Mouse (Mus musculus) embryonic fibroblast, embryonic 13.5 days (primary cell): ENCODE data around the gene Ttyh2. TPM values are rescaled to one million over a fixed set of nuclear protein-coding genes. Genes with fewer than 3 reads are reported as not detected.
"Not testable (repeated sequence)": the region's sequence is repeated elsewhere in the genome, so short reads cannot be mapped to it uniquely, and the experiment has no call there.

Source experiments
- H3K27ac ChIP-seq: 2 replicates; pipeline ENCODE4 v1.5.1; 2012; ENCODE audit warnings: low read length, control low read depth, inconsistent platforms; ENCODE audit not compliant: insufficient read depth
- H3K4me1 ChIP-seq: 2 replicates; pipeline ENCODE4 v1.6.1; 2011; ENCODE audit warnings: low read length; ENCODE audit not compliant: control insufficient read depth, insufficient read depth
- H3K4me3 ChIP-seq: 2 replicates; pipeline ENCODE4 v1.5.1; 2011; ENCODE audit warnings: mild to moderate bottlenecking, control low read depth, low read length; ENCODE audit not compliant: insufficient read depth
- CTCF ChIP-seq: IDR thresholded peaks from 2 replicates; pipeline ENCODE4 v1.5.1; 2011; ENCODE audit warnings: mild to moderate bottlenecking, control low read depth, low read length, moderate library complexity, borderline replicate concordance; ENCODE audit not compliant: insufficient read depth
- POLR2A ChIP-seq: IDR thresholded peaks from 2 replicates; pipeline ENCODE4 v1.6.1; 2011; ENCODE audit warnings: low read depth, mild to moderate bottlenecking, control low read depth, low read length, moderate library complexity
- polyA plus RNA-seq: library from polyadenylated mRNA; stranded (reverse); fragments of >200 nt; gene quantifications from 2 replicates; pipeline ENCODE4 v1.2.4, GENCODE M21; 2011; ENCODE audit warnings: low read depth; ENCODE audit not compliant: missing spikeins, insufficient read length

Gene Ttyh2
- polyA plus RNA-seq, 1 experiment: 26.9 TPM

DNA sequence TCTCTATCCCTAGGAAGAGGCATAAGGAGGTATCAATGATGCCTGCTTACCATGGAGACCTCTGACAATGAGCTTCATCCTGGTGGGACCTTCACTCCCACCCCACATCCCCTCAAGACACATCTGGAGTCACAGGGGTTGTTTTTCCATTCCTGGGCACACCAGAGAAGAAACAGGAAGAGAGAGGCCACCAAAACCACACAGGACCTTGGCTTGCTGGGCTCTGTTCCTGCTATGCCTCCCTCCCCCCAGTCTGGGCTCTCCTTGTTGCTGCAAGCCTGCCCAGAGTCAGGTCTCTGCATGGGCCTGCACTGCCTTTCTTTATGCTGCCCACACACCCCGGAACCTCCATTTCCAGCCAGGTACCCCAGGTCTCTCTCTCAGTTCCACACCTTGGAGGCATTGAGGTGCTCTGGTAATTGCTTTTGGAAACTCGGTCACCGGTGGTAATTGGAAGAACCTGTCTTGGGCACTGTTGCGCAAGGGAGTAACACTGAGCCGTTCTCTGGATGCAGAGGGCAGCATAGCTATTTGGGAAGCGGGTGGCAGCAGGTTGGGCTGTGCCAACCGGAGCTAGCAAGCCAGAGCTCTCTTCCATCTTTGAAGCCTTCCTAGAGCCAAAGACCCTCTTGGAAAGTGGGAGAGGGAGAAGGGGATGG is 19.8 kb upstream of the Ttyh2 start:
- Histone ChIP-seq H3K27ac (no peak overlapping the region), H3K4me3 (no peak overlapping the region), H3K4me1 (no peaks in the 10 kb centered on the region)
- TF ChIP-seq CTCF (no peak), POLR2A (no peak)

DNA sequence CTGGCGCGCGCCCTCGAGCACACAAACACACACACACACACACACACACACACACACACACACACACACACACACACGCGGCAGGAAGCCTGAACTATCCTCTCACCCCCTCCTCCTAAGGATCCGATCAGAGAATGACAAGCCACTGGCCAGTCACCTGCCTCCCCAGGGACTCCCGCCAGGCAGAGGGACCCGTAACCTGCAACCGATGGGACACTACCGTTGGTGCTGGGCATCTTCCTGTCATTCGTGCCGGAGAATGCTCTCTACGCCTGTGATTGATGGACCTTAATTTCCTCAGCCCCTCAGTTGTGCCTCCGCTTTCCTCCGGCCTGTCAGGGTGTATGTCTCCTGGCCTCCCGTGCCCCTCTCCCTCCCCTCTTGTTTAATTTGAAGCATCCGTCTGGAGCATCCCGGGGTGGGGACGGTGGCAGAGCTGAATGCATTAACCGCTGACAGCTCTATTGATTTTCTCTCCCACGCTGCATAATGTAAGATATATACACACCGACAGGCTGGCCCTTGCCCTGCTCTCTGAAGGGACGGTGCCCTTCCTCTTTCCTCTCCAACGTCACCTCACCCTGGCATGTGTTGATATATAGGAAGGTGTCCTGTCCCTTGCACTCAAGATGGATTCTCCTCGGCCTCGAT is 18.1 kb upstream of the Ttyh2 start:
- no peaks in the 10 kb centered on the region for H3K4me1 ChIP-seq
- TF ChIP-seq CTCF (no peak), POLR2A (no peak)
- no peak overlapping the region for H3K4me3 ChIP-seq
- no peak overlapping the region for H3K27ac ChIP-seq

DNA sequence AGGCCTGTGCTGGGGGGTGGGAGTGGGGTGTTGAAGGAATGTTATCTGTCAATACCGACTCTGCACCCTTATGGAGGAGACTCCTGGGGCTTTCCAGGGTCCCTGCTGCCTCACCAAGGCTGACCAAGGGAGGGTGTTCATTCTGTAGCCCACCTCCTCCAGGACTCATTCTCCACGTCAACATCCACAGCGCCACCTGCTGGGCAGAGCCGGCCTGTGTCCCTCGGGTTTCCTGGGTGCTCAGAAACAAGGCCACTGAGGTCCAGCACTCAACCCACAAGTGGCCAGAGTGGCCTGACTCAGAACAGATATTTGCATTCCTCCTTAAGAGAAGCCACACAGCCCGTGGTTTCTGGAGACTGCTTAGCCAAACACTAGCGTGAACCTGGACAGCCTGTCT is 17.5 kb upstream of the Ttyh2 start:
- TF ChIP-seq POLR2A: no peak
- TF ChIP-seq CTCF: peak; percentile 62
- Histone ChIP-seq H3K4me1 (no peaks in the 10 kb centered on the region), H3K27ac (no peak overlapping the region), H3K4me3 (no peak overlapping the region)

DNA sequence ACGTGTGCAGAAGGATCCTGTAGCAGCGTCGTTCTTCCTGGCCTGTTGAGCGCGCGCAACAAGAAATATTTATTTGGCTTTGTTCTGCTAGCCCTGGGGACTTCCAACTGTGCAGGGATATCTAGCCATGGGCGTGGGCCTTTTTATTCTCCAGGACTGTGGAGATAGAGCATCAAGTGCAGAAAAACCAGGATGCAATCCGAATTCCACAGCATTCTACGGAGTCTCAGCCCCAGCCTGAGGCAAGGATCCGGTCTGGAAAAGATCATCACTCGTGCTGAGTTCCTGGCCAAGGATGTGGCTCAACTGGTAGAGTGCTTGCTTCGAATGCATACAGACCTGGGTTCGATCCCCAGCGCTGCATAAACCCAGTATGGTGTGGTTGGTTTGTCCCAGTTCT is 13.1 kb upstream of the Ttyh2 start:
- no peaks in the 10 kb centered on the region for H3K4me1 ChIP-seq
- TF ChIP-seq POLR2A (no peak), CTCF (no peak)
- H3K4me3 ChIP-seq: no peak overlapping the region
- no peak overlapping the region for H3K27ac ChIP-seq

DNA sequence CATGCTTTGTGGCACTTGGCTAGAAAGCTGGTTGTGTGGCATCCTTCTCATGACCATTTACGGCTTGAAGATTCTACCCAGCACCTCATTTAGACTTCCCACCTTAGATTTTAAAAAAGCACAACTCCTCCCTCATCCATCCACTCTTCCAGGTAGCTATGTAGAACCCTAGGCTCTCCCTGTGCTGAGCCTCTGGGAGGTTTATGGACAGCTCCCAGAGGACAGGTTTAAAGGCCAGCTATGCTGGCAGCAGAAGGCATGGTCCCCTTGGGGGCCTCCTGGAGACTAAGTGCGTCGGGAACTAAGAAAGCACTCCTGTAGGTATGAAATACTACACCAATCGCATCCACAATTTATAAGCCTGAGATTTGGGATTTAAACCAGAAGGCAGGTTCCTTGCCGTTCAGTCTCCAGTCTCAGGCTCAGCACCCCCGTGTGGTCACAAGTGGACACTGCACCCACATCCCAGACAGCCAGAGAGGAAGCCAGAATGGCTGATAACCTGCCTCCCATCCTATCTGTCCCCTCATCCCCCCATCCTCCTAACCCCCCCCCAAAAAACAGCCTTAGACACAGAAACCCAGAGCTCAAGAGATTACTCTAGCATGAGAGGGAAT is 12.4 kb upstream of the Ttyh2 start:
- TF ChIP-seq CTCF (peak; percentile 88; the same call in 1 of the 2 replicates), POLR2A (no peak)
- no peak overlapping the region for H3K27ac ChIP-seq
- no peaks in the 10 kb centered on the region for H3K4me1 ChIP-seq

DNA sequence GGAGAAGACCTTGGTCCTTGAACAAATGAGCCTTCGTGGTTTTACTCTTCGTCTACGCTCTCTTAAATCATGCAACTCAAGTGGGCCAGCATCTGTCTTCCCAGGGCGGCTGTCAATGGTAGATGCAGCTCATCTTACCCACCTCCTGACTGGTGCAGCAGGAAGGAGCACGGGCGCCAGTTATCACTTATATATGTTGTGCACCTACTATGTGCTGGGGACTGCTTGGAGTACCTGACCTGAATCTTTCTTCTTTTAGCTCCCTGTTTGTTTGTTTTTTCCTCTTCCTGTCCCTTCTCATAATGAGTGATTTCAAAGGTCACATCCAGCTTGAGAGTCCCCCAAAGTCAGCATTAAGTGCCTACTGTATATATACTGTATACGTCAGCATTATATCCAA is 11.1 kb upstream of the Ttyh2 start:
- Histone ChIP-seq H3K27ac (no peak overlapping the region), H3K4me3 (no peak overlapping the region), H3K4me1 (no peaks in the 10 kb centered on the region)
- TF ChIP-seq CTCF (no peak), POLR2A (no peak)

More for the DNA sequence above, 12.4 kb upstream of the Ttyh2 start:
- no peak overlapping the region for H3K4me3 ChIP-seq

DNA sequence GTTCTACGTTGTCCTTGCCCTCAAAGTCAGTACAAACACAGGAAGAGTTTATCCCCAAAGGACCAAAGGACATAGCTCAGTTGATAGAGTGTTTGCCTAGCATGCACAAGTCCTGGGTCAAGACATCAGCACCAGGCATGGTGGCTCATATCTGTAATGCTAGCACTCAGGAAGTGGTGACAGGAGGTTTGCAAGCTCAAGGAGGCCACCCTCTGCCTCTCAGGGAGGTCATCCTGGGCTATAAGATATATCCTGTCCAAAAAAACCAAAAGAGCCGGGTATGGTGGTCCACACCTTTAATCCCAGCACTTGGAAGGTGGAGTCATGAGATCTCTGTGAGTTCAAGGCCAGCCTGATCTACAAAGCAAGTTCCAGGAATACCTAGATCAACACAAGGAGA is 9.8 kb upstream of the Ttyh2 start:
- H3K4me3 ChIP-seq: no peak overlapping the region
- TF ChIP-seq CTCF (no peak), POLR2A (no peak)
- no peak overlapping the region for H3K27ac ChIP-seq
- H3K4me1 ChIP-seq: 0 out of 2 replicates have a peak, but pooled peaks cover under 1% of the 10 kb centered on the region

DNA sequence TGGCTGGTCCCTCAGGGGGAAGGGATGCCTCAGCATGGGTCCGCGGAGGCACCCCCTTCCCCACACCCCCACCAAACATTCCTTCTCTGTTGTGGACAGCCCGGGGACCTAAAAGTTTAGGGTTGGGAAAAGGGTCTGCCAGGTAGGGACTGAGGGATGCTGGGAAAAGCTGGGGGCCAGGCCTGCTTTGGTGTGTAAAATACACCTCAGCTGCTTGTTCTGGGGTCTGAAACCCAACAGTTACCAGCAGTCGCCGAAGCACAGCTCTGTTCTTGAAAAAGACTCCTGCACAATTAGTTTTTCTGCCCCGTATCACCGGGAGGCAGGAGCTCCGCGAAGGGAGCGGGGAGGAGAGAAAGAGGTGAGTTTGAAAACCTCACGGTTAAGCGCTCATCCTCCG is 8.4 kb upstream of the Ttyh2 start:
- Histone ChIP-seq H3K4me3 (no peak overlapping the region), H3K27ac (no peak overlapping the region), H3K4me1 (peaks cover 7% of the 10 kb centered on the region; the same call in 1 of the 2 replicates)
- TF ChIP-seq POLR2A (no peak), CTCF (no peak)

DNA sequence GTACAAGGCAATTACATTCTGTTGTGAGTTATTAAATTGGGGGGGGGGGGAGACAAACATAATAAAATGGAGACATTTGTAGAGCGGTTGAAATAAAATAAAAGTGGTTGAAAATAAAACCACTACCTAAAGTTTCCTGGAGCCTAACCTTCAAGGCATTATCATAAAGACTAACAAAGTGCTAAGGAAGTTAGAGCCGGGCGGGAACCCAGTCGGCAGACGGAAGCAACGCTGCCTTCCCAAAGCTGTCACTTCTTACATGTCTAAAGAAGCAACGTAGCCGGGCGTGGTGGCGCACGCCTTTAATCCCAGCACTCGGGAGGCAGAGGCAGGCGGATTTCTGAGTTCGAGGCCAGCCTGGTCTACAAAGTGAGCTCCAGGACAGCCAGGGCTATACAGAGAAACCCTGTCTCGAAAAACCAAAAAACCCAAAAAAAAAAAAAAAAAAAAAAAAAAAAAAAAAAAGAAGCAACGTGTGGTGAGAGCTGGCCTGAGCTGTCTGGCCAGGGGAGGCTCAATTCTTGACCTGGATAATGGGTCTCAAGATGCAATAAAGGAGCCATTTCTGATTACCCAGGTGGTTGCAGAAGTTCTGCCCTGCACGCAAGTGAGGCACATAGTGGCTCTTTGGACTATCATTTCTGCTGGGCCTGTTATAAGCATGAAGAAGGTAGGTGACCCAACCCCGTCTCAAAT is 7.8 kb upstream of the Ttyh2 start:
- H3K4me1 ChIP-seq: peaks cover 7% of the 10 kb centered on the region; the same call in 1 of the 2 replicates
- TF ChIP-seq POLR2A (no peak), CTCF (no peak)
- no peak overlapping the region for H3K4me3 ChIP-seq
- H3K27ac ChIP-seq: no peak overlapping the region

DNA sequence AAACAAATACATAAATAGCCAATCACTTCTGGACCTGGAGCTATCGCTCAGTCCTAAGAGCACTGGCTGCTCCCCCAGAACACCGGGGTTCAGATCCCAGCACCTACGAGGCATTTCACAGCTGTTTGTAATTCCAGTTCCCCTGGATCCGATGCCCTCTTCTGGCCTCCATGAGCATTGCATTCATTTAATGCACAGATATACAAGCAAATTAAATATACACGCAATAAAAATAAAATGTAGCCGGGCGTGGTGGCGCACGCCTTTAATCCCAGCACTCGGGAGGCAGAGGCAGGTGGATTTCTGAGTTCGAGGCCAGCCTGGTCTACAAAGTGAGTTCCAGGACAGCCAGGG is 7.3 kb upstream of the Ttyh2 start:
- not testable (repeated sequence) for H3K27ac ChIP-seq, H3K4me1 ChIP-seq, H3K4me3 ChIP-seq
